Mouse (Mus musculus): ENCODE measurements around the gene Zbtb37.

GRCm38 (mm10) chr1:161034435-161035280, at the start of gene Zbtb37:
- peak; percentile 8; the same call in 1 of the 2 replicates for TF ChIP-seq CTCF (IDR thresholded peaks at IDR 0.05; ENCODE audit: extremely low read depth, insufficient read length, insufficient replicate concordance, low read depth, low read length)
- peak; percentile 100 for TF ChIP-seq POLR2A (IDR thresholded peaks at IDR 0.05; ENCODE audit: low read depth, low read length)

All from small intestine, adult 2 months (tissue).